Mouse (Mus musculus) megakaryocyte, embryonic 14.5 days (primary cell): ENCODE results near the gene Tmem184b.

ENCODE experiments used
- FLI1 ChIP-seq: IDR thresholded peaks from 2 replicates; pipeline ENCODE4 v1.6.1; 2012; ENCODE audit warnings: low read length, inconsistent platforms, mixed read lengths
- GATA1 ChIP-seq: IDR thresholded peaks from 3 replicates; pipeline ENCODE4 v1.6.1; 2012; ENCODE audit warnings: mixed read lengths, low read length, inconsistent platforms, borderline replicate concordance

DNA sequence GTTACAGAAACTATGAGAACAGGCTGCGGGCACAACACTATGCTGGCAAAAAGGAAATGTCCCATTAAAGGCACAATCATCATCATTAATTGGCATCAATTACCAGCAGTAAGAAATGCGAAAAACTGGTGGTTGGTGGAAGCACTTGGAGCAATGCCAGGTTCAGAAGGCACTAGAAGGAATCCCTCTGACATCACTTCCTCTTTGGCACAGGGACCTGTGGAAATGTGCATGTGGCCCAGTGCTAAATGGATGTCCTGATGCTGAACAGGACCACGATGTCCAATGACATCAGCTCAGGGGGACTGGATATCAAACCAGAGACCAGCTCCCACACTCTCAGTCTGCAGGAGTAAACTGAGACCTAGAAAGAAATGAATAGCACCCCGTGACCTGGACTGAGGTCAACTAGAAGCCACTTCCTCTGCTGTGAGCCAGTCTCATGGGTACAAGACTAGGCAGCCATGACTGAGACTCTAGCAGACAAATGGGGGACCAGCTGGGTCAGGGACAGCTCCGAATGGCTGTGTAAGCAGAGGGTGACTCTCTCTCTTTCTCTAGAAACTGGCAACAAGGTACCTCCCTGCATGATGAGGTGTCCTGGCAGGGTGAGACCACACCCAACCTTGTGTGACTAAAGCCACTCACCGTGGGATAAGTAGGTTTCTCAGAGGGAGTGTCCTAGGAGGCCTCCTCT is 60.6 kb downstream of the Tmem184b start:
- TF ChIP-seq GATA1 = no peak
- TF ChIP-seq FLI1 = no peak
